Mouse (Mus musculus): Measurements from ENCODE around the gene Amotl2. TPM values are rescaled to one million over a fixed set of nuclear protein-coding genes. Genes with fewer than 3 reads are reported as not detected.

Amotl2 gene
- polyA plus RNA-seq, 1 experiment, result 17.8 TPM

- TF ChIP-seq GATA1 (IDR thresholded peaks at IDR 0.05; ENCODE audit: borderline replicate concordance, low read length) (no peak), FLI1 (IDR thresholded peaks at IDR 0.05; ENCODE audit: low read length) (no peak)
- Histone ChIP-seq H3K27me3 (replicated peaks) (peaks cover 48% of the 10 kb centered on the region), H3K9me3 (no peaks in the 10 kb centered on the region), H3K4me3 (replicated peaks) (peak overlapping the region; percentile 98), H3K36me3 (replicated peaks; ENCODE audit: low read length) (peaks cover 29% of the 10 kb centered on the region), H3K4me1 (peaks cover 96% of the 10 kb centered on the region)
Measured at GRCm38 (mm10) chr9:102718676-102719075, 2.2 kb downstream of the Amotl2 start.

DNA sequence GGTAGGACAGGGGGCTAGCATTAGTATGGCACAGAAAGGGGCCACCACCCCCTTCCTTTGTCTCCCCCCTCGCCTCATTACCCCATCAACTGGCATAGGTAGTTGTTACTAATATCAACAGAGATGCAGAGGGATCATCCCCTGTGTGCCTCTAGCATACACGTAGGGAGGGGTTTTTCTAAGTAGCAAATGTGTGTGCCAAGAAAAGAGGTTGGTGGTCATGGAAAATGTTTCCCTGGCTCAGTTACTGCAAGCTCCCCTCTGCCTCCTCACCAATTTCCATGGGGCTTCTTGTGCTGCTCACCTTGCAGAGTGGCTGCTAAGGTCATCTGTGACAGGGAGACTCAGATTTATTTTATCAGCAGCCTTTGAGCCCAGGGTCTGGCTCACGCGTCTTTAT is 2.6 kb downstream of the Amotl2 start:
- Histone ChIP-seq H3K4me1 (peaks cover 97% of the 10 kb centered on the region), H3K27me3 (replicated peaks) (peaks cover 48% of the 10 kb centered on the region), H3K9me3 (no peaks in the 10 kb centered on the region), H3K4me3 (replicated peaks) (peak overlapping the region; percentile 98), H3K36me3 (replicated peaks; ENCODE audit: low read length) (peaks cover 33% of the 10 kb centered on the region)
- TF ChIP-seq FLI1 (IDR thresholded peaks at IDR 0.05; ENCODE audit: low read length) (no peak), GATA1 (IDR thresholded peaks at IDR 0.05; ENCODE audit: borderline replicate concordance, low read length) (no peak)

DNA sequence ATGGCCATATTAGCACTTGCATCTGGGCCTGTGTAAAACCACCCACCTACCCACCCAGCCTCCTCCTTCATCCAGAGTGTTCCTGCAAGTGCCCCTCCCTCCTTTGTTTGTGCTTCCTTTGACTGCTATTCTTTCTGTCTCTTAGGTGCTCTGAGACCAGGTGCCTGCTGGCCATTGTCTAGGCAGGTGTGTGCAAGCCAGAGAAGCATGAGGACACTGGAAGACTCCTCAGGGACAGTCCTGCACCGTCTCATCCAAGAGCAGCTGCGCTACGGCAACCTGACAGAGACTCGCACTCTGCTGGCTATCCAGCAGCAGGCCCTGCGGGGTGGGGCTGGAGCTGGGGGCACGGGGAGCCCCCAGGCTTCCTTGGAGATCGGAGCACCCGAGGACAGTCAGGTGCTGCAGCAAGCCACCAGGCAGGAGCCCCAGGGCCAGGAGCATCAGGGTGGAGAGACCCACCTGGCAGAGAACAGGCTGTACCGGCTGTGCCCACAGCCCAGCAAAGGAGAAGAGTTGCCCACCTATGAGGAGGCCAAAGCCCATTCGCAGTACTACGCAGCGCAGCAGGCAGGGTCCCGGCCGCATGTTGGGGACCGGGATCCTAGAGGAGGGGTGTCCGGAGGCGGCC is 3.6 kb downstream of the Amotl2 start:
- Histone ChIP-seq H3K9me3 (no peaks in the 10 kb centered on the region), H3K4me3 (replicated peaks) (peak overlapping the region; percentile 83), H3K27me3 (replicated peaks) (peaks cover 48% of the 10 kb centered on the region), H3K4me1 (peaks cover 97% of the 10 kb centered on the region), H3K36me3 (replicated peaks; ENCODE audit: low read length) (peaks cover 42% of the 10 kb centered on the region)
- no peak for TF ChIP-seq GATA1 (IDR thresholded peaks at IDR 0.05; ENCODE audit: borderline replicate concordance, low read length)
- no peak for TF ChIP-seq FLI1 (IDR thresholded peaks at IDR 0.05; ENCODE audit: low read length)

DNA sequence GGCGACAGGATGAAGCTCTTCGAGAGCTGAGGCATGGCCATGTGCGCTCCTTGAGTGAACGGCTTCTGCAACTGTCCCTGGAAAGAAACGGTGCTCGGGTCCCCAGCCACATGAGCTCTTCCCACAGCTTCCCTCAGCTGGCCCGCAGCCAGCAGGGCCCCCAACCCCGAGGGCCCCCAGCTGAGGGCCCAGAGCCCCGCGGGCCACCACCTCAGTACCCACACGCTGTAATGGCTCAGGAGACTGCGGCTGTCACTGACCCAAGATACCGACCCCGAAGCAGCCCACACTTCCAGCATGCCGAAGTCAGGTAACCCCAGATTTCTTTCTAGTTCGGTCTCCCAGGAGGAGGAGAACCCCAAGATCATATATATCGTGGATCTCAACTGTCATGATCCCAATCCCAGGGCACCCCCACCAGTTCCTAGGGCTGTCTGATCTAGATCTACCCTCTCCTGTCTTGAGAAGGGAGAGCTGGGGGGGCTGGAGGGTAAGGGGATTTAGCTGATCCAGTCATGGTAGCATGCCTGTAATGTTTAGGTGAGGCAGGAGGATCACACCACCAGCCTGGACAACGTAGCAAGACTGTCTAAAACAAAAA is 4.2 kb downstream of the Amotl2 start:
- peak overlapping the region; percentile 83 for H3K4me3 ChIP-seq (replicated peaks)
- H3K36me3 ChIP-seq (replicated peaks; ENCODE audit: low read length), result peaks cover 49% of the 10 kb centered on the region
- TF ChIP-seq GATA1 (IDR thresholded peaks at IDR 0.05; ENCODE audit: borderline replicate concordance, low read length) (no peak), FLI1 (IDR thresholded peaks at IDR 0.05; ENCODE audit: low read length) (no peak)
- H3K27me3 ChIP-seq (replicated peaks), result peaks cover 43% of the 10 kb centered on the region
- peaks cover 97% of the 10 kb centered on the region for H3K4me1 ChIP-seq
- H3K9me3 ChIP-seq, result no peaks in the 10 kb centered on the region

DNA sequence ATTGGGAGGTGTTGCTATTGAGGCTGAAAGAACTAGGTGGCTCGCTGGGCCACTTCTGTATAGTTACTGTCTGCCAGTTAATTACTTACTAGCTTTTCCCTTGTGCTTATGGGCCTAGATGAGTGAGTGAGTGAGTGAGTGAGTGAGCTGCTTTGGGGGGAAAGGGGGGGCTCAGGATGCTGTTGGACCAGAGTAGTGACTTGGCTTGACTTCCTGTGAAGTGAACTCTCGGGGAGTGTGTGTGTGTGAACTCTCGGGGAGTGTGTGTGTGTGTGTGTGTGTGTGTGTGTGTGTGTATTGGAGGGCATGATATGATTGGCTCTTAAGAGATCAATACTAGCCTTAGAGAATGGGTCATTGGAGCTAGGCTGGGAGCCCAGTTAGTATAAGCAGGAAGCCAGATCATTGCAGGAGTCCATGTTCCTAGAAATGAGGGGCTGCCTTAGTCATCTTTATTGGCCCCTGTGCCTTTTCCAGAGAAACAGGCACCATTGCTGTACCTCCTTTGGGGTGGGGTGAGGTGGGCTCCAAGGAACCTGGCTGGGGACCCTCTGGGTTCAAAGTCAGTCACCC is 5.0 kb downstream of the Amotl2 start:
- Histone ChIP-seq H3K4me3 (replicated peaks) (peak overlapping the region; percentile 78), H3K36me3 (replicated peaks; ENCODE audit: low read length) (peaks cover 57% of the 10 kb centered on the region), H3K9me3 (no peaks in the 10 kb centered on the region), H3K27me3 (replicated peaks) (peaks cover 40% of the 10 kb centered on the region), H3K4me1 (peaks cover 97% of the 10 kb centered on the region)
- TF ChIP-seq GATA1 (IDR thresholded peaks at IDR 0.05; ENCODE audit: borderline replicate concordance, low read length) (no peak), FLI1 (IDR thresholded peaks at IDR 0.05; ENCODE audit: low read length) (no peak)

- Histone ChIP-seq H3K4me1 (peaks cover 97% of the 10 kb centered on the region), H3K27me3 (replicated peaks) (peaks cover 38% of the 10 kb centered on the region), H3K4me3 (replicated peaks) (peak overlapping the region; percentile 77), H3K9me3 (no peaks in the 10 kb centered on the region), H3K36me3 (replicated peaks; ENCODE audit: low read length) (peaks cover 62% of the 10 kb centered on the region)
- TF ChIP-seq FLI1 (IDR thresholded peaks at IDR 0.05; ENCODE audit: low read length) (no peak), GATA1 (IDR thresholded peaks at IDR 0.05; ENCODE audit: borderline replicate concordance, low read length) (no peak)
Measured at GRCm38 (mm10) chr9:102722071-102722561, 5.6 kb downstream of the Amotl2 start.

- H3K4me3 ChIP-seq (replicated peaks), result no peak overlapping the region
- peaks cover 97% of the 10 kb centered on the region for H3K4me1 ChIP-seq
- H3K27me3 ChIP-seq (replicated peaks), result peaks cover 33% of the 10 kb centered on the region
- H3K9me3 ChIP-seq, result no peaks in the 10 kb centered on the region
- TF ChIP-seq FLI1 (IDR thresholded peaks at IDR 0.05; ENCODE audit: low read length) (no peak), GATA1 (IDR thresholded peaks at IDR 0.05; ENCODE audit: borderline replicate concordance, low read length) (no peak)
- H3K36me3 ChIP-seq (replicated peaks; ENCODE audit: low read length), result peaks cover 69% of the 10 kb centered on the region
Measured at GRCm38 (mm10) chr9:102722750-102723149, 6.3 kb downstream of the Amotl2 start.

GRCm38 (mm10) chr9:102723241-102723709 is 6.8 kb downstream of the Amotl2 start:
- Histone ChIP-seq H3K4me1 (peaks cover 97% of the 10 kb centered on the region), H3K27me3 (replicated peaks) (peaks cover 31% of the 10 kb centered on the region)

DNA sequence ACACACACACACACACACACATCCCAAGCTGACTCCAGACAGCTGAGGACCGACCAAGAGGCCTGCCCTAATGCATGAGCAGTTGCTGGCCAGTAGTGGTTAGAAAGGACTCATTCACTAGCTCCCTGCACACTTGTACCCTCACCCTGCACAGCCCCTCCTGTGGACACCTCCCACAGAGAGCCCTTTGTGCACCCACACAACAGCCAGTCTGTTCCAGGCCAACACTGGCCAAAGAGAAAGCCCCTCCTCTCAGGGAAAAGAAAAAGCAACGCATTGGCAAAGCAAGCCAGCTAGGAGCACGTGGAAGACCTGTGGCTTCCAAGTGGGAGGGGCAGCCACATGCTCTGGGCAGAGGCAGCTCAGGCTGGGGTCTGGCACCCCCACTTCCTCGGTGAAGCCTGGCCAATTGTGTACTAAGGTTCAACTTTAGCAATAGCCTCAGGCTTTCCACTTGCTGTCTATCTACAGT is 7.6 kb downstream of the Amotl2 start:
- TF ChIP-seq FLI1 (IDR thresholded peaks at IDR 0.05; ENCODE audit: low read length) (no peak), GATA1 (IDR thresholded peaks at IDR 0.05; ENCODE audit: borderline replicate concordance, low read length) (no peak)
- Histone ChIP-seq H3K4me1 (peaks cover 95% of the 10 kb centered on the region), H3K4me3 (replicated peaks) (peak overlapping the region; percentile 38), H3K36me3 (replicated peaks; ENCODE audit: low read length) (peaks cover 82% of the 10 kb centered on the region), H3K9me3 (no peaks in the 10 kb centered on the region), H3K27me3 (replicated peaks) (peaks cover 25% of the 10 kb centered on the region)

More at GRCm38 (mm10) chr9:102723241-102723709, 6.8 kb downstream of the Amotl2 start:
- H3K4me3 ChIP-seq (replicated peaks), result peak overlapping the region; percentile 20
- peaks cover 74% of the 10 kb centered on the region for H3K36me3 ChIP-seq (replicated peaks; ENCODE audit: low read length)
- H3K9me3 ChIP-seq, result no peaks in the 10 kb centered on the region
- TF ChIP-seq GATA1 (IDR thresholded peaks at IDR 0.05; ENCODE audit: borderline replicate concordance, low read length) (no peak), FLI1 (IDR thresholded peaks at IDR 0.05; ENCODE audit: low read length) (no peak)

GRCm38 (mm10) chr9:102724942-102725341 is 8.5 kb downstream of the Amotl2 start:
- peaks cover 20% of the 10 kb centered on the region for H3K27me3 ChIP-seq (replicated peaks)
- H3K4me3 ChIP-seq (replicated peaks), result no peak overlapping the region
- peaks cover 89% of the 10 kb centered on the region for H3K36me3 ChIP-seq (replicated peaks; ENCODE audit: low read length)
- no peaks in the 10 kb centered on the region for H3K9me3 ChIP-seq
- no peak for TF ChIP-seq FLI1 (IDR thresholded peaks at IDR 0.05; ENCODE audit: low read length)
- no peak for TF ChIP-seq GATA1 (IDR thresholded peaks at IDR 0.05; ENCODE audit: borderline replicate concordance, low read length)
- peaks cover 95% of the 10 kb centered on the region for H3K4me1 ChIP-seq

Measured in megakaryocyte, embryonic 14.5 days (primary cell).